ENCODE assay signal across 28 mouse cellular contexts in genomic region chr2:60163744-60164143, GRCm38 (mm10). TPM values are rescaled to one million over a fixed set of nuclear protein-coding genes. Genes with fewer than 3 reads are reported as not detected.
DNase-seq lines count a peak whose midpoint lies in the region; ATAC-seq and TF ChIP-seq lines count a peak whose summit lies in the region.
"Had no signal": no experiment of that assay in that cellular context is flagged by ENCODE, and none has a peak within 500 bp of the region (broad histone marks: within the 10 kb centered on the region; RNA-seq: fewer than 3 reads in every experiment).

No protein-coding gene starts in this region.

- no peaks in the 10 kb centered on the region for H3K27me3 ChIP-seq in intestine, embryonic 15.5 days (replicated peaks)
- no peaks in the 10 kb centered on the region for H3K27me3 ChIP-seq in intestine, postnatal 0 days (replicated peaks; ENCODE audit: control insufficient read depth, insufficient read depth, low read length)
- H3K27me3 ChIP-seq in liver, embryonic 12.5 days (replicated peaks), result no peaks in the 10 kb centered on the region
- no peaks in the 10 kb centered on the region for H3K27me3 ChIP-seq in liver, postnatal 0 days (ENCODE audit: insufficient read depth, low read length)
- no peaks in the 10 kb centered on the region for H3K27me3 ChIP-seq in forebrain, embryonic 16.5 days (replicated peaks; ENCODE audit: control insufficient read depth, insufficient read depth, low read length)
- H3K27me3 ChIP-seq in hindbrain, embryonic 16.5 days (replicated peaks; ENCODE audit: control insufficient read depth, insufficient read depth, low read length), result no peaks in the 10 kb centered on the region
- H3K27me3 ChIP-seq: heart, embryonic 15.5 days; hindbrain, embryonic 12.5 days; kidney, embryonic 15.5 days; limb, embryonic 13.5 days; midbrain, embryonic 12.5 days; neural tube, embryonic 13.5 days had no signal

- no peaks in the 10 kb centered on the region for H3K36me3 ChIP-seq in intestine, embryonic 15.5 days
- H3K36me3 ChIP-seq in intestine, postnatal 0 days (ENCODE audit: control insufficient read depth, insufficient read depth), result no peaks in the 10 kb centered on the region
- H3K36me3 ChIP-seq in liver, embryonic 12.5 days, result no peaks in the 10 kb centered on the region
- H3K36me3 ChIP-seq in liver, postnatal 0 days (replicated peaks; ENCODE audit: insufficient read depth, low read length), result no peaks in the 10 kb centered on the region
- H3K36me3 ChIP-seq in forebrain, embryonic 16.5 days (ENCODE audit: control insufficient read depth, insufficient read depth), result no peaks in the 10 kb centered on the region
- H3K36me3 ChIP-seq in hindbrain, embryonic 16.5 days (ENCODE audit: control insufficient read depth, insufficient read depth, low read length), result no peaks in the 10 kb centered on the region; the same call in 1 of the 2 replicates
- H3K36me3 ChIP-seq: forebrain, embryonic 10.5 days; heart, embryonic 15.5 days; hindbrain, embryonic 12.5 days; kidney, embryonic 15.5 days; limb, embryonic 13.5 days; midbrain, embryonic 12.5 days; neural tube, embryonic 13.5 days had no signal

- no peaks in the 10 kb centered on the region for H3K9me3 ChIP-seq in intestine, embryonic 15.5 days
- H3K9me3 ChIP-seq in intestine, postnatal 0 days (ENCODE audit: control insufficient read depth), result no peaks in the 10 kb centered on the region
- no peaks in the 10 kb centered on the region for H3K9me3 ChIP-seq in liver, embryonic 12.5 days (replicated peaks)
- no peaks in the 10 kb centered on the region for H3K9me3 ChIP-seq in liver, postnatal 0 days (ENCODE audit: low read length)
- no peaks in the 10 kb centered on the region for H3K9me3 ChIP-seq in forebrain, embryonic 16.5 days (ENCODE audit: control insufficient read depth, low read length)
- H3K9me3 ChIP-seq in hindbrain, embryonic 16.5 days (ENCODE audit: control insufficient read depth, low read length), result no peaks in the 10 kb centered on the region
- H3K9me3 ChIP-seq: forebrain, embryonic 10.5 days; heart, embryonic 15.5 days; hindbrain, embryonic 12.5 days; kidney, embryonic 15.5 days; limb, embryonic 13.5 days; neural tube, embryonic 13.5 days had no signal

- no peak overlapping the region for H3K9ac ChIP-seq in intestine, embryonic 15.5 days
- H3K9ac ChIP-seq in intestine, postnatal 0 days (ENCODE audit: low read depth, low read length), result no peak overlapping the region
- H3K9ac ChIP-seq in liver, embryonic 12.5 days, result peak overlapping the region; percentile 44; the same call in 1 of the 2 replicates
- H3K9ac ChIP-seq in liver, postnatal 0 days (replicated peaks), result no peak overlapping the region
- H3K9ac ChIP-seq in forebrain, embryonic 16.5 days (replicated peaks; ENCODE audit: low read depth, low read length), result no peak overlapping the region
- no peak overlapping the region for H3K9ac ChIP-seq in hindbrain, embryonic 16.5 days (ENCODE audit: low read depth, low read length)
- H3K9ac ChIP-seq: heart, embryonic 15.5 days; hindbrain, embryonic 12.5 days; kidney, embryonic 15.5 days; limb, embryonic 13.5 days; midbrain, embryonic 12.5 days; neural tube, embryonic 13.5 days had no signal

- TF ChIP-seq CTCF in intestine, postnatal 0 days (IDR thresholded peaks at IDR 0.05; ENCODE audit: low read depth), result no peak
- TF ChIP-seq CTCF in liver, postnatal 0 days (IDR thresholded peaks at IDR 0.05; ENCODE audit: low read depth), result no peak

- H3K4me2 ChIP-seq in intestine, embryonic 15.5 days (replicated peaks), result no peak overlapping the region
- H3K4me2 ChIP-seq in intestine, postnatal 0 days (replicated peaks; ENCODE audit: low read depth), result no peak overlapping the region
- peak overlapping the region; percentile 46 for H3K4me2 ChIP-seq in liver, embryonic 12.5 days
- no peak overlapping the region; the same call in 1 of the 2 replicates for H3K4me2 ChIP-seq in liver, postnatal 0 days (ENCODE audit: low read depth, low read length)
- no peak overlapping the region for H3K4me2 ChIP-seq in forebrain, embryonic 16.5 days (ENCODE audit: low read length)
- H3K4me2 ChIP-seq in hindbrain, embryonic 16.5 days (ENCODE audit: low read length), result no peak overlapping the region
- H3K4me2 ChIP-seq: heart, embryonic 15.5 days; hindbrain, embryonic 12.5 days; kidney, embryonic 15.5 days; limb, embryonic 13.5 days; midbrain, embryonic 12.5 days; neural tube, embryonic 13.5 days had no signal

- 64% methylated on average over 2 of the region's 2 CpGs for WGBS in intestine, embryonic 15.5 days
- 49% methylated on average over 2 of the region's 2 CpGs for WGBS in intestine, postnatal 0 days
- 17% methylated on average over 2 of the region's 2 CpGs for WGBS in liver, embryonic 12.5 days (ENCODE audit: insufficient replicate concordance)
- 52% methylated on average over 2 of the region's 2 CpGs for WGBS in liver, postnatal 0 days (ENCODE audit: insufficient replicate concordance)
- 83% methylated on average over 2 of the region's 2 CpGs for WGBS in forebrain, embryonic 16.5 days
- 91% methylated on average over 2 of the region's 2 CpGs for WGBS in hindbrain, embryonic 16.5 days

- ATAC-seq in intestine, embryonic 15.5 days, result 0 out of 2 replicates have a peak, but pooled peaks have one; percentile 20
- no peak for ATAC-seq in intestine, postnatal 0 days
- ATAC-seq in erythroblast, adult 5-6 weeks (replicated peaks; ENCODE audit: low FRiP score, poor library complexity, severe bottlenecking), result peak; percentile 62
- peak; percentile 97 for ATAC-seq in liver, embryonic 12.5 days
- no peak for ATAC-seq in liver, postnatal 0 days
- ATAC-seq in forebrain, embryonic 16.5 days, result no peak
- ATAC-seq in hindbrain, embryonic 16.5 days, result no peak

- no peak overlapping the region for H3K27ac ChIP-seq in intestine, embryonic 15.5 days
- no peak overlapping the region for H3K27ac ChIP-seq in intestine, postnatal 0 days (ENCODE audit: low read depth, low read length)
- H3K27ac ChIP-seq in liver, embryonic 12.5 days, result peak overlapping the region; percentile 68
- H3K27ac ChIP-seq in liver, postnatal 0 days (ENCODE audit: low read depth), result no peak overlapping the region
- no peak overlapping the region for H3K27ac ChIP-seq in forebrain, embryonic 16.5 days (ENCODE audit: low read length)
- no peak overlapping the region for H3K27ac ChIP-seq in hindbrain, embryonic 16.5 days (ENCODE audit: low read depth, low read length)
- H3K27ac ChIP-seq: forebrain, embryonic 10.5 days; heart, embryonic 15.5 days; hindbrain, embryonic 12.5 days; kidney, embryonic 15.5 days; layer of hippocampus, adult 2 months; left cerebral cortex, adult 2 months; limb, embryonic 13.5 days; macrophage; midbrain, embryonic 12.5 days; neural tube, embryonic 13.5 days had no signal

- no peak for DNase-seq in liver, postnatal 0 days
- no peak for DNase-seq in thymus, adult 18-20 months
- DNase-seq: adrenal gland, postnatal 25 days; cerebellum, adult 2 months; cerebellum, postnatal 25 days; gastrocnemius, postnatal 14 days; kidney, adult 18-20 months; kidney, postnatal 36 days; lung, adult 2 months; lung, postnatal 10 days; right cerebral cortex, postnatal 4 days had no signal

- H3K4me1 ChIP-seq in intestine, embryonic 15.5 days (replicated peaks), result no peaks in the 10 kb centered on the region
- no peaks in the 10 kb centered on the region for H3K4me1 ChIP-seq in intestine, postnatal 0 days (replicated peaks; ENCODE audit: control insufficient read depth, insufficient read depth, low read length)
- H3K4me1 ChIP-seq in liver, embryonic 12.5 days, result peaks cover 27% of the 10 kb centered on the region
- no peaks in the 10 kb centered on the region for H3K4me1 ChIP-seq in liver, postnatal 0 days (ENCODE audit: insufficient read depth)
- H3K4me1 ChIP-seq in forebrain, embryonic 16.5 days (replicated peaks; ENCODE audit: control insufficient read depth, insufficient read depth, low read length), result no peaks in the 10 kb centered on the region
- H3K4me1 ChIP-seq in hindbrain, embryonic 16.5 days (ENCODE audit: control insufficient read depth, insufficient read depth, low read depth, low read length), result no peaks in the 10 kb centered on the region
- H3K4me1 ChIP-seq: forebrain, embryonic 10.5 days; heart, embryonic 15.5 days; hindbrain, embryonic 12.5 days; kidney, embryonic 15.5 days; limb, embryonic 13.5 days; midbrain, embryonic 12.5 days; neural tube, embryonic 13.5 days had no signal

- peak; percentile 48 for TF ChIP-seq EP300 in liver, postnatal 0 days (IDR thresholded peaks at IDR 0.05; ENCODE audit: low read depth)

- H3K4me3 ChIP-seq in intestine, embryonic 15.5 days (replicated peaks), result no peak overlapping the region
- no peak overlapping the region for H3K4me3 ChIP-seq in intestine, postnatal 0 days (ENCODE audit: low read depth, low read length)
- H3K4me3 ChIP-seq in liver, embryonic 12.5 days, result no peak overlapping the region
- H3K4me3 ChIP-seq in liver, postnatal 0 days (ENCODE audit: low read depth, low read length), result no peak overlapping the region
- no peak overlapping the region for H3K4me3 ChIP-seq in forebrain, embryonic 16.5 days (replicated peaks; ENCODE audit: low read length)
- no peak overlapping the region for H3K4me3 ChIP-seq in hindbrain, embryonic 16.5 days (ENCODE audit: low read length)
- H3K4me3 ChIP-seq: forebrain, embryonic 10.5 days; heart, embryonic 15.5 days; hindbrain, embryonic 12.5 days; kidney, embryonic 15.5 days; layer of hippocampus, adult 2 months; left cerebral cortex, adult 2 months; limb, embryonic 13.5 days; midbrain, embryonic 12.5 days; myocyte; neural tube, embryonic 13.5 days had no signal

RNA-seq across cellular contexts. Expression of gene Baz2b, which starts 45.9 kb away (rescaled TPM):
- 43.4 and 46.3 TPM in 2 replicates for polyA plus RNA-seq in intestine, embryonic 15.5 days (2015; fragmentation: Nextera tagmentation; extraction: Ambion mirVana)
- 33.8 and 39.7 TPM in 2 replicates for polyA plus RNA-seq in intestine, postnatal 0 days (2015; fragmentation: Nextera tagmentation; extraction: Ambion mirVana)
- 59.8 and 90.3 TPM in 2 replicates for total RNA-seq in erythroblast, adult 5-6 weeks (2015; ENCODE audit: low replicate concordance)
- total RNA-seq in erythroblast, adult 5-6 weeks (2017; ENCODE audit: low replicate concordance), result 116 and 119 TPM in 2 replicates
- polyA plus RNA-seq in liver, embryonic 12.5 days (2016; fragmentation: Nextera tagmentation; extraction: Ambion mirVana), result 22.1 and 22.2 TPM in 2 replicates
- polyA plus RNA-seq in liver, postnatal 0 days (2015; fragmentation: Nextera tagmentation; extraction: Ambion mirVana), result 19.7 and 21.7 TPM in 2 replicates
- 64.4 and 70.2 TPM in 2 replicates for polyA plus RNA-seq in forebrain, embryonic 16.5 days (2015; fragmentation: Nextera tagmentation; extraction: Ambion mirVana)
- polyA plus RNA-seq in hindbrain, embryonic 16.5 days (2015; fragmentation: Nextera tagmentation; extraction: Ambion mirVana), result 72.2 and 72.8 TPM in 2 replicates

RNA-seq across cellular contexts. Expression of gene March7, which starts 45.9 kb away (rescaled TPM):
- polyA plus RNA-seq in intestine, embryonic 15.5 days (2015; fragmentation: Nextera tagmentation; extraction: Ambion mirVana), result 58.7 and 69.3 TPM in 2 replicates
- polyA plus RNA-seq in intestine, postnatal 0 days (2015; fragmentation: Nextera tagmentation; extraction: Ambion mirVana), result 53.5 and 62.6 TPM in 2 replicates
- total RNA-seq in erythroblast, adult 5-6 weeks (2015; ENCODE audit: low replicate concordance), result 45.1 and 60.7 TPM in 2 replicates
- 44.2 and 91.0 TPM in 2 replicates for total RNA-seq in erythroblast, adult 5-6 weeks (2017; ENCODE audit: low replicate concordance)
- 32.7 and 32.9 TPM in 2 replicates for polyA plus RNA-seq in liver, embryonic 12.5 days (2016; fragmentation: Nextera tagmentation; extraction: Ambion mirVana)
- polyA plus RNA-seq in liver, postnatal 0 days (2015; fragmentation: Nextera tagmentation; extraction: Ambion mirVana), result 16.5 and 16.8 TPM in 2 replicates
- polyA plus RNA-seq in forebrain, embryonic 16.5 days (2015; fragmentation: Nextera tagmentation; extraction: Ambion mirVana), result 107 and 112 TPM in 2 replicates
- 84.4 TPM in 2 replicates for polyA plus RNA-seq in hindbrain, embryonic 16.5 days (2015; fragmentation: Nextera tagmentation; extraction: Ambion mirVana)

Comparison
In these comparisons a context has a peak if more than half of its experiments do, and no peak if none do; other contexts are left out.
1. ATAC-seq: peak in intestine, embryonic 15.5 days (single experiment), erythroblast, adult 5-6 weeks (single experiment) and liver, embryonic 12.5 days (single experiment); none in intestine, postnatal 0 days (single experiment), liver, postnatal 0 days (single experiment), forebrain, embryonic 16.5 days (single experiment) and hindbrain, embryonic 16.5 days (single experiment).